Mouse (Mus musculus) testis, adult 2 months (tissue): ENCODE results near the gene Slc9a3r2.

Experiments
- CTCF ChIP-seq: fragments of 200-500 bp; IDR thresholded peaks from 2 replicates; pipeline ENCODE4 v1.5.1; 2012; ENCODE audit warnings: low read depth, mild to moderate bottlenecking, inconsistent platforms, low read length, moderate library complexity; ENCODE audit not compliant: control insufficient read depth, insufficient read depth, insufficient replicate concordance
- POLR2A ChIP-seq: fragments of 200-500 bp; IDR thresholded peaks from 2 replicates; pipeline ENCODE4 v1.6.1; 2012; ENCODE audit warnings: low read depth, mild to moderate bottlenecking, inconsistent platforms, low read length, moderate library complexity; ENCODE audit not compliant: control insufficient read depth

DNA sequence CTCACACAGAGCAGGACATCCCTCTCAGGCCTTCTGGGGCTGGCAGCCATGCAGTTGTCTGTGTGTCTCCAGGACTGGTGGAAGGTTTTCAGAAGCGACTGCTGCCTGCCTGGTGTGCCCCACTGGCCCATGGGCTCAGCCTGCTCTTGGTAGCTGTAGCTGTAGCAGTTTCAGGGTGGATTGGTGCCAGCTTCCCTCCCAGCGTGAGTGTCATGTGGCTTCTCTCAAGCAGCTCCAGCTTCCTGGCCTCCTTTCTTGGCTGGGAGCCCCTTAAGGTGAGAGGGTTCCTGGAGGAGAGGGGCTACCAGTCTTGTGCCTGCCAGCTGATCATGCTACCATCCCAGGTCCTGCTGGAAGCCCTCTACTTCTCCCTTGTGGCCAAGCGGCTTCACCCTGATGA is 59.2 kb downstream of the Slc9a3r2 start:
- TF ChIP-seq CTCF (no peak), POLR2A (no peak)
